Mouse (Mus musculus) intestine, embryonic 15.5 days (tissue): Measurements from ENCODE around the gene Arpc4. TPM values are rescaled to one million over a fixed set of nuclear protein-coding genes. Genes with fewer than 3 reads are reported as not detected.
"Not testable (repeated sequence)": the region's sequence is repeated elsewhere in the genome, so short reads cannot be mapped to it uniquely, and the experiment has no call there.

Source experiments
- ATAC-seq: fragments of 200-750 bp; cut with Nextera tagmentation; 2 replicates; pipeline ENCODE4 v1.8.0; 2017; ENCODE audit warnings: moderate TSS enrichment, moderate library complexity
- H3K27ac ChIP-seq: fragments of 300-500 bp; sonication (generic); 2 replicates; pipeline ENCODE4 v1.5.1; 2015; ENCODE audit warnings: mild to moderate bottlenecking, inconsistent platforms
- H3K27me3 ChIP-seq: fragments of 300-500 bp; sonication (generic); replicated peaks from 2 replicates; pipeline ENCODE4 v1.6.1; 2015; ENCODE audit warnings: inconsistent platforms
- H3K36me3 ChIP-seq: fragments of 300-500 bp; sonication (generic); 2 replicates; pipeline ENCODE4 v1.6.1; 2015; ENCODE audit warnings: inconsistent platforms
- H3K4me1 ChIP-seq: fragments of 300-500 bp; sonication (generic); replicated peaks from 2 replicates; pipeline ENCODE4 v1.6.1; 2015; ENCODE audit warnings: inconsistent platforms
- H3K4me2 ChIP-seq: fragments of 300-500 bp; sonication (generic); replicated peaks from 2 replicates; pipeline ENCODE4 v1.6.1; 2015; ENCODE audit warnings: mild to moderate bottlenecking, inconsistent platforms
- H3K4me3 ChIP-seq: fragments of 300-500 bp; sonication (generic); replicated peaks from 2 replicates; pipeline ENCODE4 v1.5.1; 2015; ENCODE audit warnings: inconsistent platforms
- H3K9ac ChIP-seq: fragments of 300-500 bp; sonication (generic); 2 replicates; pipeline ENCODE4 v1.6.1; 2015; ENCODE audit warnings: inconsistent platforms
- H3K9me3 ChIP-seq: fragments of 300-500 bp; sonication (generic); 2 replicates; pipeline ENCODE4 v1.6.1; 2016; ENCODE audit warnings: inconsistent platforms
- WGBS: fragments of 180-500 bp; shearing (Covaris S2); methylation state at CpG from one replicate; pipeline ENCODE4 v1.1.7; 2015; 5-methylcytosine and 5-hydroxymethylcytosine counted together
- polyA plus RNA-seq: library from polyadenylated mRNA; unstranded; fragments of >200 nt; fragmentation: Nextera tagmentation; extraction: Ambion mirVana; gene quantifications from 2 replicates; pipeline ENCODE4 v1.2.1, GENCODE M21; 2015

The Arpc4 gene
- 414 and 427 TPM in 2 replicates for polyA plus RNA-seq

DNA sequence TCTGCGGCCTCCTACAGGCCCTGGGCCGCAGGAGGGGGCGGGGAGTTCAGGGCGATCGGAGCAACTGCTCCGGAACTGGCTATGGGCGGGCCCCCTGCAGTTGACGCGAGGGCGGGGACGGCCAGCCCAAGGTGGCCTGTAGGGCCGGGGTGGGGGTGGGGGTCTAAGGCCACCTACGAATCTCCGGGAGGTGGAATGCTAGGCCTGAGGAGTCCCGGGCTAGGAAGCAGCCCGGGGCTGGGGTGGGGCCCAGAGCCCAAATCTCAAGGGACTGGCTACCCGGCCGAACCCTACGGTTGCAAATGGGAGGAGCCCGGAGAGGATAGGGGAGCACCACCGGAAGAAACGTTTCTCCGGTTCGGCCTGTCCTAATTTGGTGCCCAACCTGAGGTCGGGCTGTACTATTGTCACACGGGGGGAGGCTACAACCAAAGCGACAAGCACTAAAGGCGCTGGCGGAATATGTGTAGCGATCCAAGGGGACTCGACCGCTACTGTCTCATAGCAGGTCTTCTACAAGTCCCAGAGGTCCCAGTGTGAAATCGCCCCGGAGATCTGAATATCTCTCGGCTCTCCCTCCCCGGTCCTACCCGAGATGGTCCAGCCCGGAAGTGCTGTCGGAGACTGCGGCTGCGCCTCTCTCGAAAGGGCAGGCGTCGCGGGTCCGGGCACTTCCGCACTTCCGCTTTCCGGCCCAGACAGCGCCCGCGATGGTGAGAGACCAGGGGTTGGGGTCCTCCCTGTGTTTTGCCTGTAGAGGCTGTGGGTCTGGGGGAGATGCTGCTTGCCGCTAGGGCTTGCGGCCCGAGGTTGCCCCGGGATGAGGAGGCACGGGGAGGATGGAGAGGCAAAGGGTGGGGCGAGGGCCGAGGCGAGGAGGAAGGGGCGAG is at the start of gene Arpc4, which contains the start of gene Tada3:
Arpc4 (plus strand) TSS at position 620 of the 890 bp plus-strand sequence.
Tada3 (minus strand) TSS at position 388 of the 890 bp plus-strand sequence.
- peaks cover 41% of the 10 kb centered on the region for H3K36me3 ChIP-seq
- under 1% methylated on average over 61 of the region's 61 CpGs for WGBS
- H3K27ac ChIP-seq: peak within 1 kb of the TSS; percentile 96
- no peaks in the 10 kb centered on the region for H3K9me3 ChIP-seq
- peak; percentile 96 for ATAC-seq
- peak within 1 kb of the TSS; percentile 99 for H3K4me3 ChIP-seq
- H3K4me1 ChIP-seq: peaks cover 14% of the 10 kb centered on the region
- H3K9ac ChIP-seq: peak within 1 kb of the TSS; percentile 93
- H3K27me3 ChIP-seq: no peaks in the 10 kb centered on the region
- peak within 1 kb of the TSS; percentile 71 for H3K4me2 ChIP-seq

DNA sequence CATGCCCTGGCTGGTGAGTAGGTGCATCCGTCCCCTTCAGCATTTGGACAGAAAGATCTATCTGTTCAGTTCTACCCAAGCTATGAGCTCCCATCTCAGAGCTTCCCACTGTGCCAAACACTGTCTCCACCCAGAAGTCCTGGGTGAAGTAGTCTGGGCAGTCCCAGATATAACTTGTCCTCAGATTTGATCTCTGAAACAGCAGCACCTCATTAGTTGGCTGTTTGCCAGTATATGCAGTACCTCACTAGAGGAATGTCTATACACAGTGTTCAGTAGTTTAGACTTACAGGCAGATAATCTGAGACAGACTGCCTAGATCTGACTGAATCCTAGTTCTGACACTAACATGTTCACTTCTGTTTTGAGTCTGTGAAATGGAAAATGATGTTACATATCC is 48.5 kb upstream of the Arpc4 start:
- no peak overlapping the region for H3K27ac ChIP-seq
- no peak for ATAC-seq
- WGBS: 94% methylated on average over 1 of the region's 1 CpGs

DNA sequence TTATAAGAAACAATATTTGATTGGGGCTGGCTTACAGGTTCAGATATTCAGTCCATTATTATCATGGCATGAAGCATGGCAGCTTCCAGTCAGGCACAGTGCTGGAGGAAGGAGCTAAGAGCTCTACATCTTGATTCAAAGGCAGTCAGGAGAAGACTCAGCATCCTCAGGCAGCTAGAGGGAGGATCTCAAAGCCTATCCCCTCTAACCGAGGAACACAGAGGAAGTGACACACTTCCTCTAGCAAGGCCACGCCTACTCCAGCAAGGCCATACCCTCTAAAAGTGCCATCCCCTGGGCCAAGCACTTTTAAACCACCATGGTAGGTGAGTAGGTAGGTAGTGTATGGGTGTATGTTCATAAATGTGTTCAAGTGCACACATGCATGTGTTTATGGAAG is 47.4 kb upstream of the Arpc4 start:
- H3K9ac ChIP-seq: no peak overlapping the region
- ATAC-seq: no peak
- peaks cover 17% of the 10 kb centered on the region for H3K4me1 ChIP-seq
- 41% methylated on average over 2 of the region's 2 CpGs for WGBS
- H3K9me3 ChIP-seq: no peaks in the 10 kb centered on the region
- H3K27me3 ChIP-seq: no peaks in the 10 kb centered on the region
- H3K4me3 ChIP-seq: no peak overlapping the region
- H3K4me2 ChIP-seq: no peak overlapping the region
- H3K36me3 ChIP-seq: peaks cover 14% of the 10 kb centered on the region; the same call in 1 of the 2 replicates
- H3K27ac ChIP-seq: no peak overlapping the region

More for the DNA sequence above, 48.5 kb upstream of the Arpc4 start:
- no peak overlapping the region for H3K9ac ChIP-seq
- no peaks in the 10 kb centered on the region for H3K9me3 ChIP-seq
- H3K4me3 ChIP-seq: no peak overlapping the region
- H3K4me2 ChIP-seq: no peak overlapping the region
- H3K4me1 ChIP-seq: peaks cover 18% of the 10 kb centered on the region
- peaks cover 8% of the 10 kb centered on the region for H3K36me3 ChIP-seq
- no peaks in the 10 kb centered on the region for H3K27me3 ChIP-seq

DNA sequence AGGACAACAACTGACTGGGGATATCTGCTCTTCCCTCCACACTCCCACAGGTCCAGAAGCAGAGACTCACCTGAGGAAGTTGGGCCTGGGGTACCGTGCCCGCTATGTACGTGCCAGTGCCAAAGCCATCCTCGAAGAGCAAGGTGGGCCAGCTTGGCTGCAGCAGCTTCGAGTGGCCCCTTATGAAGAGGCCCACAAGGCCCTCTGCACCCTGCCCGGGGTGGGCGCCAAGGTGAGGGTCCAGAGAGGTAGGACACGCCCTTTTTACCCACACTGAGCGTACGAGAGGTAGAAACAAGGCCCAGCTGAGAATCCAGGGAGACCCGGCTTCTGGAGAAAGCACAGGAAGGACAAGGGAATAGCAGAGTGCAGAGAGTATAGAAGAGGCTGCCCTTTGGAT is 46.2 kb upstream of the Arpc4 start:
- Histone ChIP-seq H3K36me3 (peaks cover 20% of the 10 kb centered on the region; the same call in 1 of the 2 replicates), H3K4me1 (peaks cover 13% of the 10 kb centered on the region; the same call in 1 of the 2 replicates), H3K27ac (no peak overlapping the region), H3K4me3 (no peak overlapping the region), H3K27me3 (no peaks in the 10 kb centered on the region), H3K9me3 (no peaks in the 10 kb centered on the region), H3K4me2 (no peak overlapping the region), H3K9ac (no peak overlapping the region)
- WGBS: 88% methylated on average over 11 of the region's 11 CpGs
- ATAC-seq: no peak

DNA sequence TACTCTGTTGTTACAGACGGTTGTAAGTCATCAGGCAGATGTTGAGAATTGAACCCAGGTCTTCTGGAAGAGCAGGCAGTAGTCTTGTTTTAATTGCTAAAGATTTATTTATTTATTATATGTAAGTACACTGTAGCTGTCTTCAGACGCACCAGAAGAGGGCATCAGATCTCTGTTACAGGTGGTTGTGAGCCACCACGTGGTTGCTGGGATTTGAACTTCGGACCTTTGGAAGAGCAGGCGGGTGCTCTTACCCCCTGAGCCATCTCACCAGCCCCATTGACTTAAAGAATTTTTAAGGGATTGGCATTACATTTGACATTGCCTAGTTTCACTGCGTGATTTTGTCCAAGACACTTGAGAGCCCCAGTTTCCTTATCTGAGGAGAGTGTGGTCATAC is 45.2 kb upstream of the Arpc4 start:
- peak overlapping the region; percentile 62; the same call in 1 of the 2 replicates for H3K27ac ChIP-seq
- peaks cover 20% of the 10 kb centered on the region; the same call in 1 of the 2 replicates for H3K36me3 ChIP-seq
- not testable (repeated sequence) for H3K9me3 ChIP-seq, H3K27me3 ChIP-seq, H3K4me3 ChIP-seq, H3K4me2 ChIP-seq, H3K9ac ChIP-seq
- WGBS: 62% methylated on average over 6 of the region's 6 CpGs
- H3K4me1 ChIP-seq: peaks cover 13% of the 10 kb centered on the region; the same call in 1 of the 2 replicates
- peak; percentile 14; the same call in 1 of the 2 replicates for ATAC-seq

DNA sequence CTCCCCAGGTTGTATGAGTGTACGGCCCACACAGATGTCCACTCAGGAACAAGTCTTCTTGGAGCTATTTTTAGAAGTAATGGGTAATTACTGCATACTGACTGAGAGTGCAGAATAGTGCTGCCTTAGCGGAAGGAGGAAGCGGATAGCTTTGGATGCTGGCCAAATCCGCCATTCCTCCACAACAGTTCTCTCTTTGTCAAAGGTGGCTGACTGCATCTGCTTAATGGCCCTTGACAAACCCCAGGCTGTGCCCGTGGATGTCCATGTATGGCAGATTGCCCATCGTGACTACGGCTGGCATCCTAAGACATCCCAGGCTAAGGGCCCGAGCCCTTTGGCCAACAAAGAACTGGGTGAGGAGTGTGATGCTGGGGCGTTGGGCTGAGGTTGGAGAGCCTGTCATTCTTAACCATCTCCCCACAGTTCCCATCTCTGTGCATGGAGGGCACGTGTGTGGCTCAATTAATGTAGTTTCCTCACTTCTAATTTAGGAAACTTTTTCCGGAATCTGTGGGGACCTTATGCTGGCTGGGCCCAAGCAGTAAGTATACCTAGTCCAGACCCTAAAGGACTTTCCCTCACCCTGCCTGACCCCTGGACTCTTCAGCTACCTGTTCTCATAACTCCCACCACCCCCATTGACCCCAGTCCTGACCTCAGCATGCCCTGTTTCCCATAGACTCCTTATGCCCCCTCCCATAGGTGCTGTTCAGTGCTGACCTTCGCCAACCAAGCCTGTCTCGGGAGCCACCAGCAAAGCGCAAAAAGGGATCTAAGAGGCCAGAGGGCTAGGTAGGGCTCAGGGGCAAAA is 44.6 kb upstream of the Arpc4 start:
- 59% methylated on average over 14 of the region's 14 CpGs for WGBS
- H3K36me3 ChIP-seq: peaks cover 20% of the 10 kb centered on the region; the same call in 1 of the 2 replicates

DNA sequence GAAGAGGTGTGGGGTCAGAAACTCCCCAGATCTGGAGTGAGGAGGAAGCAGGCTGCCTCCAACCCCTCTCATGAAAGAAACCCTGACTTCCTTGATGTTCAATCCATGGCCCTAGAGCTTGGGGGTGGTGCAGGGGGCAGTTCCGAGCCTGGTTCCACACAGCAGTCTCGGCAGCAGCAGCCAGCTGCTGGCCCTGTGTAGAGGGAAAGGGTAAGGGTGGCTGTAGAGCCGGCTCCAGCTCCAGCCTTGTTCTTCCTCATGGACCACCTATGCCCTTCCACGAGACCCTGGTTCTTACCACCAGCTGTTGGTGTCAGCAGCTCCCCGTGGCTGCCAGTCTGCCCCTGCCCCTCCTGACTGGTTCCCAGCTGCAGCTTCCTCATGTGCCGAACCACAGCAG is 43.7 kb upstream of the Arpc4 start:
- WGBS: 76% methylated on average over 6 of the region's 6 CpGs
- 0 out of 2 replicates have a peak, but pooled peaks have one; percentile 21 for ATAC-seq
- Histone ChIP-seq H3K4me3 (no peak overlapping the region), H3K4me2 (no peak overlapping the region), H3K9ac (no peak overlapping the region), H3K4me1 (peaks cover 11% of the 10 kb centered on the region; the same call in 1 of the 2 replicates), H3K27me3 (no peaks in the 10 kb centered on the region), H3K36me3 (peaks cover 23% of the 10 kb centered on the region; the same call in 1 of the 2 replicates), H3K27ac (0 out of 2 replicates have a peak overlapping the region, but pooled peaks have one; percentile 30), H3K9me3 (no peaks in the 10 kb centered on the region)

More for the DNA sequence above, 44.6 kb upstream of the Arpc4 start:
- peak; percentile 78 for ATAC-seq
- H3K9ac ChIP-seq: no peak overlapping the region
- H3K27ac ChIP-seq: peak overlapping the region; percentile 62
- no peak overlapping the region for H3K4me2 ChIP-seq
- H3K4me3 ChIP-seq: no peak overlapping the region
- no peaks in the 10 kb centered on the region for H3K27me3 ChIP-seq
- no peaks in the 10 kb centered on the region for H3K9me3 ChIP-seq
- H3K4me1 ChIP-seq: peaks cover 12% of the 10 kb centered on the region; the same call in 1 of the 2 replicates

DNA sequence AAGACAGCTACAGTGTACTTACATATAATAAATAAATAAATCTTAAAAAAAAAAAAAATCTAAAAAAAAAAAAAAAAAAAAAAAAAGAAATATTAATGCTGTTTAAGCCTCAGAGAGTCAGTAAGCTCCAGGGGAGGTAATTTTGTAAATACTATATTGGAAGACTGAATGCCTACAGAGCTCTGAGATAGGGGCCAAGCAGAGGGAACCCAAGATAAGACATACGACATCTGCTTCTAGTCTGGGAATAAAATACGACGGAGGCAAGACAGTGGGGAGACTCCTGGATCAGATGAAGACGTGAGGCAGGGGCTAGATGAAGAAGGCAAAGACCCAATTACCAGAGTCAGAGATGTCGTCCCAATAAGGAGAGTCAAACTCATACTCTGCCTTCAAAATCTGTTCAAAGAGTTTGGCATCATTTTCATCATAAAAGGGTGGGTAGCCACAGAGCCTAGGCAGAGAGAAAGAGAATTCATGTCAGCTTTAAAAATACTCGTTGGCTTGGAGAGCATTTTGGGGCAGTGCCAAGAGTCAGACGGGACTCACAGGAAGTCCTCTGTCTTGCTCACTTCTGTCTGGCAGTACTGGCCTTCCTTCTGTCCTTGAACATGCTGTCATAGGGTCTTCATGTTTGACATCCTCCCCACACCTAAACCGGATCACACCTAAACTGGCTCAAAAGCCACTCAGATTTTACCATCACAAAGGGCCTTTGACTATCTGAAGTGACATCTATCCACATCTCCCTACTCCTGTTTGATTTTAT is 40.9 kb upstream of the Arpc4 start:
- Histone ChIP-seq H3K9me3 (no peaks in the 10 kb centered on the region), H3K36me3 (peaks cover 29% of the 10 kb centered on the region; the same call in 1 of the 2 replicates), H3K27me3 (no peaks in the 10 kb centered on the region), H3K27ac (no peak overlapping the region), H3K4me3 (no peak overlapping the region), H3K9ac (no peak overlapping the region), H3K4me1 (peaks cover 12% of the 10 kb centered on the region), H3K4me2 (no peak overlapping the region)
- no peak for ATAC-seq
- 65% methylated on average over 8 of the region's 8 CpGs for WGBS

DNA sequence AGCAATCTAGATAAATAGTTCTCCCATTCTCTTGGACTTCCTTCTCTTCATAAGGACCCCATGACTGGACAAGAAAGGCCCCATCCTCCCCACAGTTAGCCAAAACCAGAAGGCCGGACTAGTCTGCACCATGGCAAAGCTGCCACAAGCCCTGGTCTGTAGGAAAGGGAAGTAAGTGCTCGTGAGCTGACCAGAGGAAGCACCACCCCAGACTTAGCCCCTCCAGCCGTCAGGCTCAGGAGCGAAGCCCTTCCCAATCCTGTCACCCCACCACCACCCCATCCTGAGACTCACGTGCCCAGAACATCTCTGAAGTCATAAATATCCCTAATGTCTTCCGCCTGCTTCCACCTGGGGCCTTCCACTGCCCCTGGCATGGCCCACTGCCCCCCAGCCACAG is 36.3 kb upstream of the Arpc4 start:
- Histone ChIP-seq H3K27ac (no peak overlapping the region), H3K4me2 (peak overlapping the region; percentile 6; the same call in 1 of the 2 replicates), H3K4me1 (peaks cover 20% of the 10 kb centered on the region), H3K4me3 (no peak overlapping the region), H3K36me3 (0 out of 2 replicates have a peak, but pooled peaks cover 12% of the 10 kb centered on the region), H3K9me3 (no peaks in the 10 kb centered on the region), H3K9ac (no peak overlapping the region), H3K27me3 (no peaks in the 10 kb centered on the region)
- ATAC-seq: no peak
- 75% methylated on average over 6 of the region's 6 CpGs for WGBS

DNA sequence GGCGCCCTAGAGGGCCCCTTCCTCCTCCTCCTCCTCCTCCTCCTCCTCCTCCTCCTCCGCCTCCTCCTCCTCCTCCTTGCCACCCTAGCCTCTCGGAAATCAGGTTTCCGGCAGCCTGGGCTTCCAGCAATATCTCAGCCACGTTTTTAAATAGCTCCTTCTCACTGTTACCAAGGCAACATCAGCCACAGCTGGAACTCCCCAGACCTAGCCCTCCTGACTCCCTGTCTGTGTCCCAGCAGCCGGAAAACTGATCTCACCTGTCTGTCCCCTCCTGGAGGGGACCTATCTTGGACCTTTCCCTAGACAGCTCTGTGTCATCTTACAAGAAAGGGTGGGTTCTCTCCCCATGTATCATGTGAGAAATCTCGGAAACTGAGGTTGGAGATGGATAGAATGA is 35.6 kb upstream of the Arpc4 start:
- H3K36me3 ChIP-seq: 0 out of 2 replicates have a peak, but pooled peaks cover 12% of the 10 kb centered on the region
- WGBS: 35% methylated on average over 5 of the region's 7 CpGs
- no peaks in the 10 kb centered on the region for H3K27me3 ChIP-seq
- no peak overlapping the region for H3K9ac ChIP-seq
- no peak overlapping the region for H3K4me3 ChIP-seq
- peaks cover 20% of the 10 kb centered on the region for H3K4me1 ChIP-seq
- peak overlapping the region; percentile 84 for H3K4me2 ChIP-seq
- no peaks in the 10 kb centered on the region for H3K9me3 ChIP-seq
- no peak overlapping the region for H3K27ac ChIP-seq
- no peak for ATAC-seq
